In the genomic region with DNA sequence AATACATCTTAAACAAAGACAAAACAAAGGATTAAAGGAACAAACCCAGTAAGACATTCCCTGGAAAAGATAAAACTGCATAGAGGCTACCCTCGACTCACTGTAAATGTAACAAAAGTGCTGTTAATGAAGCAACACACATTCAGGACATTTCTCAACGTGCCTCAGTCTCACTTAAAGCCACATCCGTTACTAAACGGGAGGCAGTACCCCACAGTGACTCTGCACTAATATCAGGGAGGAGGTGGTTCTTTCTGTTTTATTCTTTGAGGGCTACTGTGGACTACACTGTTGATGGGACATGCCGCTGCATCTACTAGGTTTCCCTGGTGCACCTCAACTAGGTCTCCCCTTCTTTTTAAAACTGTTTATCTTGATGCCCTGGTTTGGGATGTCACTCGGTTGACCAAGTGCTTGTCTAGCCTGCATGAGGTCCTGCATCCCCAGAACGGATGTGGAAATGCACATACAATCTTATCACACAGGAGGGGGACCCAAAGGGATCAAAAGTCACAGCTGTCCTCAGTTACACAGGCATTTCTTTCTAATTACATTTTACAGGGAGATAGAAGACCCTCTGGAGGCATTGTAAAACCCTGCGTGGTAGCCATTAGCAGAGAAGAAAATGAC, we compare ENCODE assay signal across 20 mouse cellular contexts. TPM values are rescaled to one million over a fixed set of nuclear protein-coding genes. Genes with fewer than 3 reads are reported as not detected.
A peak's percentile ranks its signal among the peaks of the same experiment; 100 is the strongest.
DNase-seq lines count a peak whose midpoint lies in the region; ATAC-seq and TF ChIP-seq lines count a peak whose summit lies in the region.
"Had no signal": no experiment of that assay in that cellular context is flagged by ENCODE, and none has a peak within 500 bp of the region (broad histone marks: within the 10 kb centered on the region; RNA-seq: fewer than 3 reads in every experiment).

No protein-coding gene starts in this region.

- no peak for TF ChIP-seq CTCF in liver, postnatal 0 days (IDR thresholded peaks at IDR 0.05; ENCODE audit: low read depth)

- peak overlapping the region; percentile 67; the same call in 1 of the 2 replicates for H3K27ac ChIP-seq in liver, embryonic 11.5 days (ENCODE audit: low read depth, low read length)
- peak overlapping the region; percentile 68 for H3K27ac ChIP-seq in liver, postnatal 0 days (ENCODE audit: low read depth)
- H3K27ac ChIP-seq: embryonic facial prominence, embryonic 15.5 days; gastrocnemius, adult 2 months had no signal

- intact Hi-C loops in left cerebral cortex, postnatal 36 days (cut with DNase I) = no loop called here

- TF ChIP-seq EP300 in liver, postnatal 0 days (IDR thresholded peaks at IDR 0.05; ENCODE audit: low read depth) = no peak; the same call in 1 of the 2 replicates

- H3K27me3 ChIP-seq in liver, embryonic 11.5 days (replicated peaks; ENCODE audit: control insufficient read depth, insufficient read depth, low read length) = no peaks in the 10 kb centered on the region
- H3K27me3 ChIP-seq in liver, postnatal 0 days (ENCODE audit: insufficient read depth, low read length) = no peaks in the 10 kb centered on the region
- no peaks in the 10 kb centered on the region for H3K27me3 ChIP-seq in splenic B cell, adult 2 months (ENCODE audit: control insufficient read depth, insufficient read depth, low read length, poor library complexity, severe bottlenecking)
- H3K27me3 ChIP-seq: embryonic facial prominence, embryonic 15.5 days had no signal

- H3K9me3 ChIP-seq in liver, embryonic 11.5 days (ENCODE audit: control insufficient read depth, low read length) = no peaks in the 10 kb centered on the region
- H3K9me3 ChIP-seq in liver, postnatal 0 days (ENCODE audit: low read length) = no peaks in the 10 kb centered on the region
- H3K9me3 ChIP-seq: embryonic facial prominence, embryonic 15.5 days; heart, embryonic 10.5 days had no signal

- ATAC-seq in liver, embryonic 11.5 days (replicated peaks; ENCODE audit: low FRiP score) = peak; percentile 56; the same call in 1 of the 2 replicates
- ATAC-seq in common myeloid progenitor, adult 5-6 weeks (replicated peaks; ENCODE audit: low read depth, poor library complexity, severe bottlenecking) = peak; percentile 76
- peak; percentile 55 for ATAC-seq in liver, postnatal 0 days
- ATAC-seq: forebrain, embryonic 14.5 days; intestine, embryonic 16.5 days had no signal

- DNase-seq in liver, embryonic 11.5 days (ENCODE audit: low spot score) = peak; percentile 39
- no peak for DNase-seq in liver
- no peak for DNase-seq in liver, postnatal 0 days
- peak; percentile 5 for DNase-seq in splenic B cell, adult 2 months (ENCODE audit: low read depth, low spot score)
- no peak for DNase-seq in kidney, postnatal 10 days
- DNase-seq in left cerebral cortex, postnatal 36 days (ENCODE audit: low spot score in 2 of 2) = no peak
- DNase-seq in spleen, adult 18-20 months = no peak
- DNase-seq: adrenal gland, adult 2 months; cerebellum, postnatal 36 days; gastrocnemius, adult 2 months; kidney, postnatal 14 days; layer of hippocampus, adult 9-11 months; lung, adult 18-20 months; right cerebral cortex, postnatal 14 days; thymus, postnatal 25 days had no signal

- peaks cover 48% of the 10 kb centered on the region for H3K4me1 ChIP-seq in liver, embryonic 11.5 days (replicated peaks; ENCODE audit: control insufficient read depth, insufficient read depth, low read length)
- H3K4me1 ChIP-seq in liver, postnatal 0 days (ENCODE audit: insufficient read depth) = peaks cover 39% of the 10 kb centered on the region

- H3K9ac ChIP-seq in liver, embryonic 11.5 days (ENCODE audit: low read depth, low read length) = no peak overlapping the region
- no peak overlapping the region for H3K9ac ChIP-seq in liver, postnatal 0 days (replicated peaks)
- H3K9ac ChIP-seq: embryonic facial prominence, embryonic 15.5 days had no signal

- H3K4me3 ChIP-seq in liver, embryonic 11.5 days (ENCODE audit: low read depth, low read length) = no peak overlapping the region
- H3K4me3 ChIP-seq in liver, postnatal 0 days (ENCODE audit: low read depth, low read length) = no peak overlapping the region
- H3K4me3 ChIP-seq: embryonic facial prominence, embryonic 15.5 days; gastrocnemius, adult 2 months; heart, embryonic 10.5 days had no signal

- peak overlapping the region; percentile 36 for H3K4me2 ChIP-seq in liver, embryonic 11.5 days
- peak overlapping the region; percentile 19 for H3K4me2 ChIP-seq in liver, postnatal 0 days (ENCODE audit: low read depth, low read length)
- H3K4me2 ChIP-seq: embryonic facial prominence, embryonic 15.5 days had no signal

- 25% methylated on average over 8 of the region's 8 CpGs for WGBS in liver, embryonic 11.5 days
- WGBS in liver, postnatal 0 days (ENCODE audit: insufficient replicate concordance) = 20% methylated on average over 8 of the region's 8 CpGs

- H3K36me3 ChIP-seq in liver, embryonic 11.5 days (ENCODE audit: control insufficient read depth, insufficient read depth, low read length) = no peaks in the 10 kb centered on the region
- H3K36me3 ChIP-seq in liver, postnatal 0 days (replicated peaks; ENCODE audit: insufficient read depth, low read length) = no peaks in the 10 kb centered on the region
- no peaks in the 10 kb centered on the region for H3K36me3 ChIP-seq in splenic B cell, adult 2 months (ENCODE audit: control insufficient read depth, insufficient read depth, low read length, poor library complexity, severe bottlenecking)
- H3K36me3 ChIP-seq: embryonic facial prominence, embryonic 15.5 days; heart, embryonic 10.5 days had no signal

RNA-seq across cellular contexts. Expression of a gene that starts 13.4 kb away (rescaled TPM):
- polyA plus RNA-seq in liver, embryonic 11.5 days (2014; fragmentation: Nextera tagmentation; extraction: Ambion mirVana) = 516 and 518 TPM in 2 replicates
- 694 and 751 TPM in 2 replicates for total RNA-seq in common myeloid progenitor, adult 5-6 weeks (2017)
- polyA plus RNA-seq in liver, postnatal 0 days (2015; fragmentation: Nextera tagmentation; extraction: Ambion mirVana) = 961 and 1,004 TPM in 2 replicates
- total RNA-seq in left cerebral cortex, postnatal 36 days (2021) = 100 to 1,000 TPM; 725 to 789 TPM

Comparison
In these comparisons a context has a peak if more than half of its experiments do, and no peak if none do; other contexts are left out.
1. DNase-seq: peak in liver, embryonic 11.5 days (single experiment) and splenic B cell, adult 2 months (single experiment); none in liver (single experiment), liver, postnatal 0 days (single experiment), kidney, postnatal 10 days (single experiment), left cerebral cortex, postnatal 36 days (0 of 2) and spleen, adult 18-20 months (0 of 2).
2. Peak in every context shown above with its lines, with median percentiles within 50 percentile points of each other: ATAC-seq.